Mouse (Mus musculus) B cell, adult 62 days (primary cell): Measurements from ENCODE around the gene Cldn22. TPM values are rescaled to one million over a fixed set of nuclear protein-coding genes. Genes with fewer than 3 reads are reported as not detected.

Experiments
- total RNA-seq: library from RNA; stranded (reverse); gene quantifications from 4 replicates; pipeline ENCODE4 v1.2.4, GENCODE M21; 2023

Cldn22 gene
- total RNA-seq: not detected in 4 replicates

DNA sequence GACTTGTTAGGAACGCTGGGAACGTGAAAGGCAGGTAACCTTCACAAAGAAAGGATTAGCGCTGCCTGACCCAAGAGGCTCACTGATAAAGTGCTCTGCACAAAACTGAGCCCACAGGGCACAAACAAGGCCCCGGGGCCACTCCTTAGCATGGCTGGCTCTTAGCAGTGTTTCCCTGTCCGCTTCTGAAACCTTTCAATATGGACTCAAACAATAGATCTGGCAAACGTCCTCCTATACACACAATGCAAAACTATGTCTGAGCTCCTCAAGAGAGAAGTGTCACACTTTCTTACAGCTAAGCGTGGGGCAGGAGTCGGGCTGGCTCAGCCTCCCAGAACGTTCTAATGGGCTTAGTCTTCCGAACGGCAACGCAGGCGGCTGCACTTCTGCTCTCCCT, at the start of gene Cldn22:
Gene Cldn22 (plus strand): TSS at position 301 of the 400 bp plus-strand sequence.

DNA sequence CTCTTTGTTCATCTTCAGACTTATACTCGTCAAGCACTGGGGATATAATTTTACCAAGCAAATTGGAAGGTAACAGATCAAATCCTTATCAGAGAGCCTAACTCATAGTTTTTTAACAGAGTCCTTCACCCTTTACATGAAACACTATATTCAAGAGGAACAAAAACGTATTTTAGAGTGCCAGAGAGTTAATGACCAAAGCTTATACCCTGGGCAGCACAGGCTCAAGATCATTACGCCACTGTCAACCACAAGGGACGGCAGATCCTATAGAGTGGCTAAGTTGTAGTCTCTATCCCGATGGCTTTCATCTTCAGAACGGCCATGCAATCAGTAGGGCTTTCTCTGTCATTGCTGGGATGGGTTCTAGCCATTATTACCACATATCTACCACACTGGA, 2.4 kb upstream of the Cldn22 start, which contains the start of gene Cldn24:
Gene Cldn24 (plus strand): TSS at position 301 of the 400 bp plus-strand sequence.

Other genes with a start within 250 kb of the Cldn22 start
- gene Ing2, start 148.9 kb upstream of the Cldn22 start, total RNA-seq: 30.3 to 36.7 TPM (median 33.0 TPM) in 4 replicates
- gene Cdkn2aip, start 110.5 kb upstream of the Cldn22 start, total RNA-seq: 28.4 to 37.8 TPM (median 30.4 TPM) in 4 replicates
- not detected in 4 replicates for gene Cldn24, start 2.3 kb upstream of the Cldn22 start, total RNA-seq
- gene Wwc2, start 166.4 kb downstream of the Cldn22 start, total RNA-seq: 3.3 to 4.0 TPM (median 3.6 TPM) in 4 replicates